Mouse (Mus musculus): Measurements from ENCODE around the gene Pianp.

Gene Pianp

DNA sequence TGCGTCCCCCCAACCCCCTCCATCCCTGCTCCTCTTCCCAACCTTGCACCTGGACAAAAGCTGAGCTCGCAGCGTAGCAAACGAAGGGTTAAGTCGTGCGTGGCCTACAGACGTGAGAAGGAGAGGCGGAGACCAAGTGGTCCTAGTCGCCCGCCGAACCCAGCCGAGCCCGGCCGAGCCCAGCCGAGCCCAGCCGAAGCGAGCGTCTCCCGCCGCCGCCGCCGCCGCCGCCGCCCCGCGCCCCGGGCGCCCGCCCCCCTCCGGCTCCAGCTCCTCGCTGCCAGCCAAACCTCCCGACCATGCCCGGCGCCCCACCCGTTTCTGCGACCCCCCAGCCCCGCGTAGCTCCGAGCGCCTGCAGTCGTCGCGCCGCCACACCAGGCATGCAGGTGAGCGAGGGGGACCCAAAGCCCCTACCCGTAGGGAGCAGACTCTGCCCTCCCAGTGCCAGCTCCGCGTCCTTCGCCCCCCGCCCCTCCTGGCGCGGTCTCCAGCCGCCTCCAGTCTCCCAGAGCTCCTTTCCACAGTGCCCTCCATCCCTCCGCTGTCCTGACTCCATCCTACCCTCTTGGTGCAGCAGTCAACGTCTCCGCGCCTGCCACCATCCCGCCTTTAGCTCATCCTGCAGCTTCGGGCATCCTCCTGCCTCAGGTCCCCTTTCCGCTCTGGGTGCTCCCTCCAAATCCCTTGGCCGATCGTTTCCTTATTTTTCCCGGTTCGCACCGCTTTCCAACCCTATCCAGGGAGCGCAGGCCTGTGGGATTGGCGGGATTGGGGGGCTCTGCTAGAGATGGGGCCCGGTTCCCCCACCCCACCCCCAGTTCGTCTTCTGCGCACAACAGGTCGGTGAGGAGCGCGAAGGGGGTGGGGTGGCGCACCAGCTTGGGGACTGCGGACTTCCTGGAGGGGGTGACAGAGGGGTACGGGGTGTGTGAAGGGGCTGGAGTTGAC lies at the start of gene Pianp:
Gene Pianp (plus strand): TSS at position 144 of the 951 bp plus-strand sequence.
- peak; percentile 64 to 77 for DNase-seq (ENCODE audit: low spot score in 2 of 2)

DNA sequence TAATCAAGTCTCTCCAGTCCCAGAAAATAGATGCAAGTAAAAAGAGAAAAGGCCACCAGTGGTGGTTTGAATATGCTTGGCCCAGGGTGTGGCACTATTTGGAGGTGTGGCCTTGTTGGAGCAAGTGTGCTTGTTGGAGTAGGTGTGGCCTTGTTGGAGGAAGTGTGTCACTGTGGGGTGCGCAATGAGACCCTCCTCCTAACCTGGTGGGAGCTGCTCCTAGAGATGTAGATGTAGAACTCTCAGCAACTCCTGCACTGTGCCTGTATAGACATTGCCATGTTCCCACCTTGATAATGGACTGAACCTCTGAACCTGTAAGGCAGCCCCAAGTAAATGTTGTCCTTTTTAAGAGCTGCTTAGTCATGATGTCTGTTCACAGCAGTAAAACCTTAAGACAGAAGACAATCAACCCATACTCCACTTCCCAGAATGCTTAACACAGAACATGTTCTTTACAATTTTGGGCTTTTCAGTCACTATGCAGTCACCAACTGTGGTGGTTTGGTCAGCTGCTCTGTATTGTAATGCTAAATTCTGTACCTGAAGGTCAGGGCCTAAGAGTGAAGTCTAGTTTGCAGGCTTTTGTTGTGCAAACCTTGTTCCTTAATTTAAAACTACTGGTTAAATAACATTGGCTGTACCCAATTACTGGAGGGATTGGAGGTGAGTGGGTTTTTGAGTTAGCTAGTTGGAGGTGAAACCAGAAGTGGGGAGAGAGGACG lies 42.3 kb upstream of the Pianp start:
- no peak for DNase-seq (ENCODE audit: low spot score in 2 of 2)

DNA sequence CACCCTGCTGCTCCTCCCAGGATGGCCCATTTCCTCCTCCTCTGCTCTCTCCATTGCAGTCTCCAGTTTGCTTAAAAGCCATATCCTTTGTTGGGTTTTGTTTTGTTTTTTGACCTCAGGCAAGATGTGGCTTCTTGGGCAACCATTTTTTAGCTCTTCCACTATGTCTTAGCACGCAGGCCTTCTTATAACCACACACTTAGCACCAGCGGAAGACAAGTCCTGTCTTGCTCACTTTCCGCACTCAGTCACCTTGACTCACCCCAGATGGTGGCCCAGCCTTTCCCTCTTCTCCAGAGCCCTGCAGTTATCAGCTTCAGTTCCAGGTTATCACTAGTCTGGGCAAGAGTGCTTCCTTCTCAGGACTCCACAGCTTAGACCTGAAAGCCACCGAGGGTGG lies 41.3 kb upstream of the Pianp start:
- no peak for DNase-seq (ENCODE audit: low spot score in 2 of 2)

DNA sequence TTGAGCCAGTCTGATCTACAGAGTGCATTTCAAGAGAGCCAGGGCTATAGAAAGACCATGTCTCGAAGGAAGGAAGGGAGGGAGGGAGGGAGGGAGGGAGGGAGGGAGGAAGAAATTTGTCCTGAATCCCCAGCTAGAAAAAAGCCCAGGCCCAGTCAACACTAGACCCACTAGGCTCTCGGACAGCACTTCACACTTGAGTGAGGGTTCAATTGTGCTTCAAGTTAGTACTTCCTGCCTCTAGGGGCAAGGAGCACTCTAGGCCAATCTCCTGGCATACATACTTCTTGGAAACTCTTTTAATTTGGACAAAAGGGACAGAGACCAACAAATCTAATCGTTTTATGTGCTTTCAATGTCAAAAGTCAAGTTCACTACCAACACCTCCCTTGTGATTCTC lies 38.4 kb upstream of the Pianp start:
- no peak for DNase-seq (ENCODE audit: low spot score in 2 of 2)

DNA sequence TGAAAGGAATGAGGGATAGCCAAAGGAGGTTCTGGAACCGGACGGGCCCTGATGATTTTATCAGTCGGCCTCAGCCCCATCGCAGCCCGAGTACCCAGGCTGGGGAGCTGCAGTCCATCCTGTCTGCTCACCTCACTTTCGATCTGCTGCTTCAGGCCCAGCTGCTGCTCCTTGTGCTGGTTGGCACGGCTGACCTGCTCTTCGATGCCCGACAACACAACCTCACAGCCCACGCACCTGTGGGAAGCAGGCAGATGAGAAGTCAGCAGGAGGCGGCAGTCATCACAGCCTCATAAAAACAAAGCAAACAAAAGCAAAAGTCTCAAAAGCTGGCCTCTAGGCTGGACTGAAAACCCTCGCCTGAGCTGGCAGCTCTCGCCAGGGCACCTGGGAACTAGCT lies 36.5 kb upstream of the Pianp start:
- no peak for DNase-seq (ENCODE audit: low spot score in 2 of 2)

DNA sequence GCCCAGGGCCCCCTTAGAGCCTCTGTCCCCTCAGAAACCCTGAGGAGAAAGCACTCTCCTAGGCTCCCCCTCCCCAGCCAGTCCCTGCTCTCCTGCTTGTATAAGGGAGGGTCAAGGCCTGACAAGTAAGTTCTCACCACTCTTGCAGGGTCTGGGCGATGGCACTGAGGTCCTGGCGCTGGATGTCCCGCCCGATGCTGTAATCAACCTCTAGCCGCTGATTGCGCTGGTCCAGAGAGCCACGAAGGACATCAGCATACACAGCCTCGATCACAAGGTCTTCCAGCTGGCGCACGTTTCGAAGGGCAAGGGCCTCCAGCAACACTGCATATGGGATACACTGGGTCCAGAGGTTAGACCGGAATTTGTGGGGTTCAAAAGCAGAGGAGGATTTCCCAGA lies 35.5 kb upstream of the Pianp start:
- DNase-seq (ENCODE audit: low spot score in 2 of 2) = no peak

DNA sequence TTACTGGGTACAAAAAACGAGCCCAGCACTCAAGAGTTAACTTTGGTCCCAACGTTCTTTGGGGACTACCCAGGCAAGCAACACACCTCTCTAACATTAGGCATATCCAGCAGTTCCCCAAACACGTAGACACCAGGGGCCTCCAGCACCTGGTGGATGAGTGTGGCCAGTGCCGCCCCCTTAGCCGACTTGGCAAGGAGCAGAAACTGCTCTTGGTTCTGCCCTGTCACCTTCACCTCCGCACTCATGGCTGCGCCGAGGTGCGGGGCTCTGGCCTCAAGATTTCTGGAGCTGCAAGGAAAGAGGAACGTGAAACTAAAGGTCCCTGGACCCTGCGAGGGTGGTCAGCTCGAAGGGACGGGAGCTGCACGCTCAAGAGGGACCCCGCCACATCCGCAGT lies 31.9 kb upstream of the Pianp start:
- DNase-seq (ENCODE audit: low spot score in 2 of 2) = no peak

DNA sequence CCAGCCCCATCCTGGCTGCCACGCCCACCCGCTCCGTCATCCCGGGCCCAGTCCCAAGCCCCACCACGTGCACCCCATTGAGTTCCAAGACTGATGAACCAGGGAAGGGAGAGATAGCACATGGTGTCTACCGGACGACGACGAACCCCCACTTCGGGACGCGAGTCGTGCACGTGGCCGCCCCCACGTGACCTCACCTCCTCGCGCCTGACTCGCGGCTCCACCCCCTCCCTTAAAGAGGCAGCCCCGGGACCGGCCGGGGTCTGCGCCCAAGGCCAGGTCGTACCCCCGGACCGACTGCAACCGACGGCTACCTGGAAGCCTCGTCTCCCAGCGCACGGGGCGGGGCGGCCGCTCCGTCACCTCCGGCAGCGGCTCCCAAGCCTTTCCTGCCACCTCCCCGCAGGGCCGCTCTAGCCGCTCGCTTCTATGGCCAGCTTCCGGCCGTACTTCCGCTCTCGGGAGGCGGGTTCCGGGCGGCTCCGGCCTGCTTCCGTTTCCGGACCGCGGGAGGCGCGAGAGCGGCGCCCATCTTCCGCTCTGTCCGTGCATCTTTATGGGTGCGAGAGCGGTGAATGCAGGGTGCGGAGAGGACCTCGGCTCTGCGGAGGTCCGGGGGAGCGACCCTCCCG lies 31.3 kb upstream of the Pianp start, which contains the start of gene Cops7a:
Gene Cops7a (minus strand): TSS at position 451 of the 632 bp plus-strand sequence.
- DNase-seq (ENCODE audit: low spot score in 2 of 2) = peak; percentile 94 to 95

DNA sequence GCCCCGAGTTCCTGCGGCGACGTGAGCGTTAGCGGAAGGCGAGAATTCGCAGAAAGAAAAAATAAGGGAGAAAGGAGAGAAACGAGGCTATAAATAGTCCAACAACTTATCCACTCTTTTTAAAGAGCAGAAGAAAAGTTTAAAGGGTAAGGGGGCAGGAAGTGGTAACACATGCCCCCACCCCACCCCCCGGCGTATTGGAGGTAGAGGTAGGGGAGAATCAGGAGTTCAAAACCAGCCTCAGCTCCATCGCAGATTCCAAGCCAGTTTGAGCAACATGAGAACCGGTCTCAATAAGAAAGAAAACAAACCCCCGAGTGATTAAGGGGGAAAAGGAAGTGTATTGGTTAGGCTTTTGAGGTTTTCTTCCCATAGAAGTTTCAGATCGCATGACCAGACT lies 30.7 kb upstream of the Pianp start:
- DNase-seq (ENCODE audit: low spot score in 2 of 2) = no peak

DNA sequence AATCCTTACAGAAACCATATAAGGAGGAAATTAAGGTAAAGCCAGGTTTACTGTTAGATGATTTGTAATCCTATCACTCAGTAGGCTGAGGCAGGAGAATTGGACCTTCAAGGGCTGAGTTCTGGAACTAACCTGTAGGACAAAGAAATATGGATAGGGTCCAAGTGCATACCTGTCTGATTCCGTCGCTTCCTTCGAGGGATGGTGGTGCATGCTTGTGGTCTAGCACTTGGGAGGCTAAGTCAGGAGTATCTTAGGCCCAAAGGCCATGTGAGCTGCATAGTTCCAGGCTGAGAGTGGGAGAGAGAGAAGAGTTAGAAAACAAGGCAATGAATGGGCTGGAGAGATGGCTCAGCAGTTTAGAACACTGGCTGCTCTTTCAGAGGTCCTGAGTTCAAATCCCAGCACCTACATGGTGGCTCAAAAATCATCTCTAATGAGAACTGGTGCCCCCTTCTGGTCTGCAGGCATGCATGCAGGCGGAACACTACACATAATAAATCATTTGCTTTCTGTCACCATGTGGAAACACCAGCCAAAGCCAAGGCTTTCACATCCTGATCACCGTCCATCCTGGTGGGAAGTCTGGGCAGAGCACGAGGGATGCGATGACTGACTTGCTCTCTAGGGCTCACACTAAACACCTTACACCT lies 29.9 kb upstream of the Pianp start:
- DNase-seq (ENCODE audit: low spot score in 2 of 2) = no peak

DNA sequence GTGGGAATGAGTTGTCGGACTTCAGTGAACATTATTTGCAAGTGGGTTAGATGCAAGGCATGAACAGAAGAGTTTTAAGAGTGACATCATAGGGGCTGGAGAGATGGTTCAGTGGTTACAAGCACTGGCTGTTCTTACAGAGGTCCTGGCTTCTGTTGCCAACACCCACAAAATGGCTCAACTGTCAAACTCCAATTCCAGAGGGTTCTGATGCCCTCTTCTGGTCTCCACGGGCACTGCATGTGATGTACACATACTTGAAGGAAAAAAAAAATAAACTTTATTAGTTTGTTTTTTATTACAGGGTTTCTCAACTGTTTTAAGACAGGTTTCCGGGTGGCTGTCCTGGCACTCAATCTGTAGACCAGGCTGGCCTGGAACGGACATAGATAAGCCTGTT lies 28.7 kb upstream of the Pianp start:
- DNase-seq (ENCODE audit: low spot score in 2 of 2) = no peak

DNA sequence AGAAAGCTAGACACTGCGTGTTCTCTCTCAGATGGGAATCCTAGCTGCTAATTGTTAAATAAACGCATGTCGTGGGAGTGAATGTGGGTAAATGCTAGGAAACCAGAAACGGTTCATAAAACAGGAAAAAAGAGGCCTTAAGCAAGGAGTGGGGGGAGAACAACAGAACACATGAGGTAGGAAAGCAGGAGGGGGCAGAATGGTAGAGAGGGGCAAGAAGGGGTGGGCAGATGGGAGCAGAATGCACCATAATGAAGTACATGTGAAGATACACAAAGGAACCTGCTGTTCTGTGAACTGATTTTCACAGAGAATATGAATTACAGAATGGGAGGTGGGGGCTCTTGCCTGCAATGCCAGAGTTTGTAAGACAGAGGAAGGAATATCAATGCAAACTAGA lies 4.3 kb upstream of the Pianp start:
- DNase-seq (ENCODE audit: low spot score in 2 of 2) = no peak

DNA sequence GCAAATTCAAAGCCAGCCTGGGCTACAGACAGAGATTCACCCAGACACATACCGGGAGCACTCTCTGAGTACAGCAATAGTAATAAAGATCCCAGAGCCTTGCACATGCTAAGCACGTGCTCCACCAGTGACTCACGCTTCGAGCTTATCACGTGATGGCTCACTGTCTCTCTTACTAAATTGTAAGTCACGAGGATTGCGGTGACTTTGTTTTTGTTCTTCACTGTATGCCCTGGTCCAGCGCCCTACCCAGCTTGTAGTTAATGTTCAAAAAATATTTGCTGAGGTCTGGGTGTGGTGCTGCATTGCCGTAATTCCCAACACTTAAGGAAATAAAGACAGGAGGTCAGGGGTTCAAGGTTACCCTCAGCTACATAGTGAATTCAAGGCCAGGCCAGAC lies 3.1 kb upstream of the Pianp start:
- DNase-seq (ENCODE audit: low spot score in 2 of 2) = peak in 1 of 2 experiments; percentile 37

DNA sequence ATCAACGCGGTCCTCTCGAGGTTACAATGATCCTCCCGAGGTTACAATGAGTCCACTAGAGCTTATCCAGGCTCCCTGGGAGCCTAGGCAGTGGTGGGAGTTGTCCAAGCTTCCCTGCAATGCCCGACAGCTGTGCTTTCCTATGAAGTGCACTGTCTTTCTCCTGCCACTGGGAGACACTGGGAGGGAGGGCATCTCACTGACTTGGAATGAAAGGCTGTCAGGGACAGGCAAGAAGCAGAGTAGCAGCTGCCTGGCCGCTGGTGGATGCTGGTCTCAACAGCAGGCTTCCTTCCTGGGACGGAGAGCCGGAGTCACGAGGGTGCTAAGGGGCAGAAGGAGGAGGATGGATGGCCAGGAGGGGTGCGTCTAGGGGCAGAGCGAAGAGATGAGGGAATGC lies 2.6 kb upstream of the Pianp start:
- no peak for DNase-seq (ENCODE audit: low spot score in 2 of 2)

DNA sequence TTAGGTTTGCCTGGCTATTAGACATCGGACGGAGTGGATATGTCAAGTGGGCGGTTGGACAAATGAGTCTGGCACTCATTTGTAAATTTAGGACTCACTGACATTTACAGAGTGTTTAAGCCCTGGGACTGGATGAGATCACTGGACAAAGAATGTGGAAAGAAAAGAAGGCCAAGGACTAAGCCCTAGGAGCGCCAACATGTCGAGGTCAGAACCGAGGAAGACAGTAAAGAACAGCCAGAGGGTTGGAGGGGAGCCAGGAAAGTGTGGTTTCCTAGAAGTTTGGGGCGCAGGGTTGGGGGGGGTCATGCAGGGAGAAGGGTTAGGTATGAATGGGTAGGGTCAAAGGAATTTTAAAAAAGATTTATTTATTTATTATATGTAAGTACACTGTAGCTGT lies 1.2 kb upstream of the Pianp start:
- DNase-seq (ENCODE audit: low spot score in 2 of 2) = no peak

DNA sequence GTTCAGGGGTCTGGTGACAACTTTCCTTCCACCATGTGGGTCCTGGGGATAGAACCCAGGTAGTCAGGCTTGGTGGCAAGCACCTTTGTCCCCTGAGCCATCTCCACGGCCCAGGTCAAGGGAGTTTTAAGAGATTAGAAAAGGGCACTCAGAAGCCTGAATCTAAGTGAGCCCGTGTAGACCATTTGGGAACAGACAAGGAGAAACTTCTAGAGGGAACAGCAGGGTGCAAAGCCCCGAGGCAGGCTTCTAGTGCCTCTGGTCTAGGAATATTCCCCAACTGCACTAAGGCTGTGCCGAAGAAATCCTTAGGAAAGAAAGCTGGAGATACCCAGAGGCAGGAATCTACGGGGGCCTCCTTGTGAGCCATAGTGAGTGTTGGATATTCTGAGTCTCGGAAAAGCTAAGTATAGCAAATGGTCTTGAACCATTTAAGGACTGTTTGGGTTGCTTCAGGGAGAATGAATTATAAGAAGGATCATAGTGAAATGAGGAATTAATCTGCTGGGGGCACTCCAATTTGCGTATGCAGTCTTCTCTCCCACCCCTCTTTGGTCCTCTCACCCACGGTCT lies 577 bp upstream of the Pianp start:
- no peak for DNase-seq (ENCODE audit: low spot score in 2 of 2)

DNA sequence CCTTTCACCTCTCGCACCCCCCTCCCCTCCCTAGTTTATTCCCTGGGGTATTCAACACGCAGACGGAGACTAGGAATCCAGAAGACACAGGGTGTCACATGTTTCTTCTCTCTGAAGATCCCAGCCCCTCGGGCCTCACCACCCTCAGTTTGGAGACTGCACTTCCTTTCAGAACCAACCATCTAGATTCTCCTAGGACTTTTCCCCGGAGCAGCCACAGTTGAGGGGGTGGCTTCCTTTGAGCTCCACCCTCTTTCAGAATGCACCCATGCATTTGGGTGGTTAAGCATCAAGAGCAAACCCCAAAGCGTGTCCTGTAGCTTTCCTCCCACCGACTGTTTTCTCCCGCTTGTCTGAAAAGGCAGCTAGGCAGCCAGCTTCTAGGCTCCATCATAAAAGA lies 1.6 kb downstream of the Pianp start:
- DNase-seq (ENCODE audit: low spot score in 2 of 2) = no peak

DNA sequence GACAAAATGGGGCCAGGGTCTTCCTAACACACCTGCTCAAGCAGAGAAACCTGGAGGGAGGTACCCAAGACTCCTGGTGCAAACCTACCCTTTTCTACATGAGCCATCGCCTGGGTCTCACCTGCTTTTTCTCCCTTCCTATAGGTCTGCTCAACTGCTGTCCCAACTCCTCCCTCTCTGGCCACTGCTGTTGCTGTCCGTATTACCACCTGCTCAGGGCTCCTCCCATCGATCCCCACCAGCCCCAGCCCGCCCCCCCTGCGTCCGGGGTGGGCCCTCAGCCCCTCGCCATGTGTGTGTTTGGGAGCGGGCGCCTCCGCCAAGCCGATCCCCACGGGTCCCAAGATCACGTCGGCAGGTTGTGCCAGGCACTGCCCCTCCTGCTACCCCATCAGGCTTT lies 2.6 kb downstream of the Pianp start:
- no peak for DNase-seq (ENCODE audit: low spot score in 2 of 2)

DNA sequence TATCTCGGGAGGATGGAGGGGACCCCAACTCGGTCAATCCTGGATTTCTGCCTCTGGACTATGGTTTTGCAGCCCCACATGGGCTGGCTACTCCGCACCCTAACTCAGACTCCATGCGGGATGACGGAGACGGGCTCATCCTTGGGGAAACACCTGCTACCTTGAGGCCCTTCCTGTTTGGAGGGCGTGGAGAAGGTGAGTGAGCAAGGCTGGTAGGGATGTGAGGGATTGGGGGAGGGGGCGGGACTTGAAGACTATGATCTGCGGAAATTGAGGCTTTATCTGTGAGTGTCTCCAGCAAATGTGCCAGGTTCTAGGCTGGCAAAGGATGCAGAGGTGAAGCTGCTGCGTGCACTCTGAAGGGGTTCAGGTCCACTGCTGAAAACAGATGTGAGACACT lies 3.1 kb downstream of the Pianp start:
- DNase-seq (ENCODE audit: low spot score in 2 of 2) = no peak

DNA sequence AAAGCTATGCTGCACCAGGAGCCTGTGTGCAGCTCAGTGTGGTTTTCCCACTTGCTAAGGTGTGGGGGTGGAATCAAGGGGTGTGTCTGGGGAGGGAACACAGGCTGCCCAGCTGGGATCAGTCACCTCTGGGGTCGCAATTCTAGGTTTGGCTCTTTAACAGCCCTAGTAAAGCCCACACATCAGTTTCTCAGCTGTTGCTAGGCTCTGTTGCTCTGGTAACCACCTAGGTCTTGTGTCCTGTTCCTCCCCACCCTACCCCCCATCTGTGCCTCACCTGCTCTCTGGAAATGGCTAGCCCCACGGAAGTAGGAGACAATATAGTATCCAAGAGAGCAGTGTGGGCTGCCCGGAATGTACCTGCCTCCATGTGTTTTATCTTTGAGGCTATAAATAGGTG lies 7.2 kb downstream of the Pianp start:
- no peak for DNase-seq (ENCODE audit: low spot score in 2 of 2)

DNA sequence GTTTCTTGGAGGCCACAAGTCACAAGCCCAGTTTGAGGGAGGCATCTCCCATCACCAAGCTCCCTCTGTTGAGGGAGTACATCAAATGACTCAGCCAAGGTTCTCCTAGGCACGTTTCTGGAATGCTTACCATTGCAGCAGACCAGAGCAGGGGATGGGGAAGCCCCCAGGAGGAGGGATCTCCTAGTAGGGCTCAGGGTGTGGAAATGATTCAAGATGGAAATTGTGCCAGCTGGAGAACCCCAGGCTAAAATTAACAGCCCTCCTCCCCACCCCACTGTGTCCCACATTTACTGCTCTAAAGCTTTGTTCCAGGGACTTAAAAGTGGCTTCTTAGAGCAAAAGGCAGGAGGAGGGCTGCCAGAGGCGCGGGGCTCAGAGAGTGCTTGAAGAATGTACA lies 8.6 kb downstream of the Pianp start:
- DNase-seq (ENCODE audit: low spot score in 2 of 2) = no peak

DNA sequence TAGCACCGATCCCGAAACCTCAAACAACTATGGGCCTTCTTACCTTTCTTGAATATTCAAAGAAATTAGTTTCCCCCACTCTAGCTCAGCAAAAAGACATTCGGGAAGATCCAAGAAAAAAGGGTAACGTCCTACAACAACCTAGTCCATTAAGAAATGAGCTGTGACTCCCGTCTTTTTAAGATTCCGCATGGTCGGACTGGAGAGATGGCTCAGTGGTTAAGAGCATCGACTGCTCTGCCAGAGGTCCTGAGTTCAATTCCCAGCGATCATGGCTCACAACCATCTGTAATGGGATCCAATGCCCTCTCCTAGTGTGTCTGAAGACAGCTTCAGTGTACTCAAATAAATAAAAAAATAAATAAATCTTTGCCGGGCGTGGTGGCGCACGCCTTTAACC lies 11.6 kb downstream of the Pianp start:
- no peak for DNase-seq (ENCODE audit: low spot score in 2 of 2)
